Mouse (Mus musculus): ENCODE data around the gene Pex16.
A peak's percentile ranks its signal among the peaks of the same experiment; 100 is the strongest.

The Pex16 gene

GRCm38 (mm10) chr2:92374514-92374913, at the start of gene Pex16, which contains the start of gene Large2:
Gene Pex16, plus strand, starts transcription at chr2:92374676.
Gene Large2, minus strand, starts transcription at chr2:92374869.
- no peak for DNase-seq (ENCODE audit: low spot score)

GRCm38 (mm10) chr2:92325676-92326075, 48.8 kb upstream of the Pex16 start:
- DNase-seq (ENCODE audit: low spot score), result no peak

GRCm38 (mm10) chr2:92326221-92326620, 48.3 kb upstream of the Pex16 start:
- DNase-seq (ENCODE audit: low spot score), result no peak

- no peak for DNase-seq (ENCODE audit: low spot score)
These were observed 46.9 kb upstream of the Pex16 start for GRCm38 (mm10) chr2:92327601-92328000.

DNA sequence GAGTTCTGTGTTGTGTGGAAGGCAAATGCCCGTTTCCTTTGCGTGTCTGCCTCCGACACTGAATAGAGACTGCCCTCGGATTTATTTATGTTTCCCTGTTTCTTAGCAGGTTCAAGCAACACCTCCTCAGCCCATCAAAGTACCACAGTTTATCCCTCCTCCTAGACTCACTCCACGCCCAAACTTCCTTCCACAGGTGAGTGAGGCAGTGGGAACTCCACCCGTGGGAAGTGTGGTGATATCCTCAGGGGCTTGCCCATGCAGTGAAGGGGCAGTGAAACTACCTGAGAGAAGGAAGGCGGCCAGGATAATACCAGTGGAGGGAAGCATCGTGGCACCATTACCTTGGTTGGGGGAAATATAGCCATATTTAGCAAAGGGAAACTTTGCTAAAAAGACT, 46.3 kb upstream of the Pex16 start:
- no peak for DNase-seq (ENCODE audit: low spot score)

DNA sequence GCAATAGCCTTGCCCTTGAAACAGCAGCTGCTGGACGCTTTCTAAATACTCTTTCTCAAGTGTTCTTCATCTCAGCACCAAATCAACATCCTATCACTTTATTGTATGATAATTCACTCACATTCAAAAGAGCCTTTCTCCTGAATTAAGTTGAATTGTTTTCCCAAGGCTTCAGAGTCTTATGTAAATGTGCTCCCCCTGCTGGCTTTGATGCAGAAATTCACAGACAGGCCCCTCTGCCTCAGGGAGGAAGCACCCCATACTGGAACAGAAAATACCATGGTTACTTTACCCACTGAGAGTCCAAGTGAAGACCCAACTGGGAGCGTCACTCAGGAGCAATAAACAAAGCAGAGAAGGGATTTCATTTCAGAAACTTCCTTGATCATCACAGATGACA, 43.6 kb upstream of the Pex16 start:
- DNase-seq (ENCODE audit: low spot score), result peak; percentile 29

- no peak for DNase-seq (ENCODE audit: low spot score)
These were observed 43.1 kb upstream of the Pex16 start for GRCm38 (mm10) chr2:92331410-92331809.

DNA sequence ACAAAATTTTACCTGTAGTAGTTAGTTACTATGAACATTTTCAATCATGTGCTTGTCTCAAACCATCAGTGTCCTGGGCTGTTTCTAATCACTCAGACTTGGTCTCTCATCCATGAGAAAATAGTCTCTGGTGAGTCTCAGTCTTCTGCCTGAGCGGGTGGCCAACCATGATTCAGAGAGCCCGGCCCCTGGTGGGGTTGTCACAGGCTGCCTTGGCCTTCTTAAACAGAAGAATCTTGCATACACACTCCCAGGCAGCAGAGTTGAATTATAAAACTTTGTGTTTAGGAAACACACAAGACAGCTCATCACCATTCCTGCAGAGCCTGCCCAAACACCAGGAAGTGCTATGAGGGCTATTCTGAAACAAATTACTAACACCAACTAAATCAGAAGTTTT, 42.6 kb upstream of the Pex16 start:
- DNase-seq (ENCODE audit: low spot score), result no peak

- DNase-seq (ENCODE audit: low spot score), result no peak
These were observed 32.1 kb upstream of the Pex16 start for GRCm38 (mm10) chr2:92342418-92342817.

GRCm38 (mm10) chr2:92347191-92347590, 27.3 kb upstream of the Pex16 start:
- DNase-seq (ENCODE audit: low spot score), result no peak

DNA sequence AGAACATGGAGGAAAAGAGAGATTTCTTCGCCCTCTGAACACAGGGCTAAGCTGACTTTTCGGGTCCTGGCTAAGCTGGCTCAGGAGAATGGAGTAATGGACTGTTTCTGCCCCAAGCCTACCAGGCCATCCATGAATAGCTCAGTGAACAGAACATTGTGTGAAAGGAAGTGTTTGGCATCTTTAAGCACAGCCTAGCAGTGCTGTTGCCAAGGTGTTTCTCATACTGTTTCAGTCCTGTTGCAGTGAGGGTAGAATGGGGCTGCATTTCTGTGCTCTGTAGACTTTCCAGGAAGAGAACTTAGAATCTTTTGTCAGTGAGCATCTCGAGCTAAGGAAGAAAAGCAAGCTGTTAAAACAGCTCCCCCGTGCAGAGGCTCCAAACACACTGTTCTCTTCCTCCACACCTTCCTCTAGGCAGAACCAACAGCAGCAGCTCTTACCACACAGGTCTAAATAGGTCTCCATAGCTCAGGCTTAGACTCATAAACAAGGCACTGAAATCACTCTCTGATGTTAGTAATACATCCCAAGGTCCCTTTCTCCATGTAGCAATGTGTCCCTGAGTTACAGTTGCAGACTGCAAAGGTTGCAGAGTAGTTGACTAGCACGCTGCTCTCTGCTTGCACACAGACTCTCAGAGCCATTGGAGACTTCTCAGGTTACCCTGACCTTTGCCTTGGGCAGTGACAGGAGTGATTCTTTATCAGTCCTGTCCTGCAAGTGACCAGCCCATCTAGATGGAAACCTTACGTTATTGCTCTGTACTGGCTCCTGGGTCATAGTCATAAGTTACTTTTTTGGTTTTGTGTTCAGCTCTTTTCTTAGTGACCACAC, 24.7 kb upstream of the Pex16 start:
- no peak for DNase-seq (ENCODE audit: low spot score)

DNA sequence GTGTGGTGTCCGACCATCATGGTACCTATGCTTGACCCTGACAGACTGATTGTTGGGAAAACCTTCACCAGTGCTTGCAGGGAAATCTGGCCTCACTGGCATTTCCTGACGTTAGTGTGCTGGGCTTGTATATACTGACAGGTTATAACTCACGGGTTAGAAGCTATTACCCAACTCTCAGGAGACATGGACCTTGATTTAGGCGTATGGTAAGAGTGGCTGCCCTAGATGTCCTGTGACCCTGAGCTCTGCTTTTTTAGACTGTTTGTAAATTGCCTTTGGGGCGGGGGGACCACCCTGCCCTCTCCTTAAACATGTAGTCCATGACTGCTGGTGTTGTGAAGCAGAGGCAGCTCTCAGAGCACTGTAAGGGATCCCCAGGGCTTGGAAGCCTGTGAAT, 23.8 kb upstream of the Pex16 start:
- no peak for DNase-seq (ENCODE audit: low spot score)

GRCm38 (mm10) chr2:92353402-92353801, 21.1 kb upstream of the Pex16 start:
- DNase-seq (ENCODE audit: low spot score), result no peak

GRCm38 (mm10) chr2:92354224-92354623, 20.3 kb upstream of the Pex16 start:
- DNase-seq (ENCODE audit: low spot score), result no peak

GRCm38 (mm10) chr2:92359301-92359700, 15.2 kb upstream of the Pex16 start:
- no peak for DNase-seq (ENCODE audit: low spot score)

DNA sequence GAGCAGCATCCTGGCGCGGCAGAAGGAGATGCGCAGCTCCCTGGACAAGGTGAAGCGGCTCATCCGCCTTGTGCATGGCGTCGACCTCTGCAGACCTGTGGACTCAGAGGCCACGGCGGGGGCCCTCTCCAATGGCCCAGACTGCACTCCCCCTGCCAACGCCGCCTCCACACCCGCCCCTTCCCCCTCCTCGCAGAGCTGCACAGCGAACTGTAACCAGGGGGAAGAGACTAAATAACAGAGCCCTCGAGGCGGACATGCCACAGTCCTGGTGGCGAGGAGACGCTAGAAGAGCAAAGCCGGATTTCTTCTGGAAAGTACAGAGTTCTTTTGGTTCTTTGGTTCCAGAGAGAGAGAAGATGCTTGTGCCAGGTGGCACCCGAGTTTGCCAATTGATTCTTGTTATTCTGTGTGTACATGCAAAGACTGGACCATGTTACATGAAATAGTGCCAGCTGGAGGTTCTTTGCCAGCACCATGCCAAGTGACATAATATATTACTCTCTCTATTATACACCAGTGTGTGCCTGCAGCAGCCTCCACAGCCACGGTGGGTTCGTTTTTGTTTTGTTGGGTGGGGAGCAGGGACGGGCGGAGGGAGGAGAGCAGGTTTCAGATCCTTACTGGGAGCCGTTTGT, 14.2 kb upstream of the Pex16 start:
- DNase-seq (ENCODE audit: low spot score), result no peak

GRCm38 (mm10) chr2:92360893-92361292, 13.6 kb upstream of the Pex16 start:
- DNase-seq (ENCODE audit: low spot score), result no peak

- DNase-seq (ENCODE audit: low spot score), result no peak
These were observed 12.7 kb upstream of the Pex16 start for GRCm38 (mm10) chr2:92361795-92362194.

DNA sequence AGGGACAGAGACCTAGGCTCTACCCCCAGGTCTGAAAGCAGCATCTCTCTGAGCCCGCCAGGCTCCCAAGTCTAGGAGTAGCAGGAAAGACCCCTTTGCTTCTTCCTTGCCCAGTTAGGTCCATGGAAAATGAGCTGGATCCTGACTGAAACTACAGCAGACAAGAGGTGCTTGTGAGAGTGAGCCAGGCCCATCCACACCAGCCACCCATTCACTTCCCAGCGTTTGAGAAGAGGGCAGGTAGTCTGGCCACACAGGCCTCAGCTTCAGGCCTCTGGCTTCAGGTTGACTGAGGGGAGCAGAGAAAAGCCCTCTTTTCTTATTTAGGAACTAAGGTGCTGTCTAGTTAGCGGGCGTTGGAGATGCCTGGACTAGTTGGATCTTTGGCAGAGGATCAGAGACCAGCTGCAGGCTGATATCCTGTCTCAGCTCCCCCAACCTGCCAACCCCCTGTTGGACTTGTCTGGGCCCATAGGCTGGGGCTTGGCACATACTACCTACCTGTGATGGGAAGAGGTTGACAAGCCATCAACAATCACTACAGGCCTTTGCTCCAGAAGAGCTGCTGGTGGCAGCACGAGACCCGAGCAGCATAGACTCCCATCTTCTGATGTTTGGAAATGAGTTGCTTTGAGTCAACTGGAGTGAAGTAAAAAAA, 11.8 kb upstream of the Pex16 start:
- DNase-seq (ENCODE audit: low spot score), result no peak

GRCm38 (mm10) chr2:92364086-92364485, 10.4 kb upstream of the Pex16 start:
- DNase-seq (ENCODE audit: low spot score), result no peak

GRCm38 (mm10) chr2:92365568-92365967, 8.9 kb upstream of the Pex16 start:
- no peak for DNase-seq (ENCODE audit: low spot score)

GRCm38 (mm10) chr2:92367383-92368029, 7.0 kb upstream of the Pex16 start:
- no peak for DNase-seq (ENCODE audit: low spot score)

DNA sequence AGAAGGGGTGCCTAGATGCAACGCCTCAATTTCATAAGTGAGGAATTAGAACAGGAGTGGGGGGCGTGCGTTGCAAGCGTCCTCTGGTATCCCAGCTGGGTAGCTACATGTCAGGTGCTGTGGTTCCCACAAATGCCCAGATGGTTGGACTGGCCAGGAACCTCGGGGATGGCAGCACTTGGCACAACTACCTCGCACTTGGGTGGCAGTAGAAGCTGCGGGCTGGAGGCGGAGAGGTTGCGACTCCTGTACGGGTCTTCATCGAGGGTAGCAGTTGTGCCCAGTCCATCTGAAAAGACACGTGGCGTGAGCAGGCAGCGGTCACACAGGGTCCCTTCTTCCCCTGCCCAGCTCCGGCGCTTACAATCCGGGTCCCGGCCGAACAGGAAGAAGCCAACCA, 4.1 kb upstream of the Pex16 start:
- DNase-seq (ENCODE audit: low spot score), result no peak

Data from left cerebral cortex, adult 11 months (tissue).